Mouse (Mus musculus) small intestine, adult 2 months (tissue): Measurements from ENCODE around the gene Nkiras2. TPM values are rescaled to one million over a fixed set of nuclear protein-coding genes. Genes with fewer than 3 reads are reported as not detected.

Experiments
- H3K27ac ChIP-seq: fragments of 200-500 bp; 2 replicates; pipeline ENCODE4 v1.5.1; 2012; ENCODE audit warnings: low read depth, low read length, control low read depth, inconsistent platforms; ENCODE audit not compliant: insufficient read depth
- H3K27me3 ChIP-seq: fragments of 200-500 bp; 2 replicates; pipeline ENCODE4 v1.6.1; 2012; ENCODE audit warnings: mild to moderate bottlenecking, moderate library complexity, low read length, inconsistent platforms; ENCODE audit not compliant: control insufficient read depth, insufficient read depth
- H3K36me3 ChIP-seq: fragments of 200-500 bp; 2 replicates; pipeline ENCODE4 v1.6.1; 2012; ENCODE audit warnings: mild to moderate bottlenecking, low read length, control low read depth, inconsistent platforms; ENCODE audit not compliant: control insufficient read depth, insufficient read depth
- H3K4me1 ChIP-seq: fragments of 200-500 bp; 2 replicates; pipeline ENCODE4 v1.6.1; 2012; ENCODE audit warnings: low read length, inconsistent platforms, mixed read lengths; ENCODE audit not compliant: control insufficient read depth, insufficient read depth, insufficient read length
- H3K4me3 ChIP-seq: fragments of 200-500 bp; 2 replicates; pipeline ENCODE4 v1.5.1; 2012; ENCODE audit warnings: low read depth, mild to moderate bottlenecking, control low read depth, inconsistent platforms, low read length, moderate library complexity
- CTCF ChIP-seq: fragments of 200-500 bp; IDR thresholded peaks from 2 replicates; pipeline ENCODE4 v1.5.1; 2012; ENCODE audit warnings: low read depth, mild to moderate bottlenecking, control low read depth, inconsistent platforms, low read length, moderate library complexity, mixed read lengths; ENCODE audit not compliant: insufficient replicate concordance, insufficient read length; ENCODE audit errors: extremely low read depth
- POLR2A ChIP-seq: fragments of 200-500 bp; IDR thresholded peaks from 2 replicates; pipeline ENCODE4 v1.6.1; 2012; ENCODE audit warnings: low read depth, mild to moderate bottlenecking, control low read depth, inconsistent platforms, low read length, moderate library complexity
- WGBS: fragments of 180-500 bp; shearing (Covaris S2); methylation state at CpG from one replicate; pipeline ENCODE4 v1.1.7; 2018; 5-methylcytosine and 5-hydroxymethylcytosine counted together
- polyA plus RNA-seq: library from polyadenylated mRNA; depleted of rRNA; stranded (reverse); fragments of >200 nt; gene quantifications from 2 replicates; pipeline ENCODE4 v1.2.3, GENCODE M21; 2012; rRNA removed

Nkiras2 gene
- polyA plus RNA-seq, 1 experiment, result 134 TPM

DNA sequence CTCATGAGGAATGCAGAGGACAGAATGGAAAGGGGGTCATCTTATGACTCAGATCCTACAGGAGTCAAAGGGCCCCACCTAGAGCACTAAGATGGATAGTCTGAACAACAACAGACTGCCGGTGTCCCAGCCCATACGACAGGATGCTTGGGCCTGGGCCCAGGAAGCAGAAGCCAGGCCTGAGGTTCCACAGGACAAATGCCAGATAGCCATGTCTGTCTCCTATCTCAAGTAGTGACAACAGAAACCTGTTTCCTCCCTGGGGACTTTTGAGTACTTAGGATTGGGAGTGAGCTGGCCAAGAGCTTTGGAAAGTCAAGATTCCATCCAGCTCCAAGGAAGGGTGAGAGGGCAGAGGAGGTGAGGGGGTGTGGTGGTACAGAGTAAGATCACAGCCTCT is 52.9 kb downstream of the Nkiras2 start:
- no peaks in the 10 kb centered on the region for H3K4me1 ChIP-seq
- no peak overlapping the region for H3K27ac ChIP-seq
- H3K27me3 ChIP-seq, result no peaks in the 10 kb centered on the region
- 60% methylated on average over 2 of the region's 2 CpGs for WGBS
- TF ChIP-seq POLR2A (no peak), CTCF (no peak)
- no peaks in the 10 kb centered on the region for H3K36me3 ChIP-seq
- no peak overlapping the region for H3K4me3 ChIP-seq

GRCm38 (mm10) chr11:100673169-100673568 is 54.1 kb downstream of the Nkiras2 start:
- no peaks in the 10 kb centered on the region for H3K36me3 ChIP-seq

More at GRCm38 (mm10) chr11:100673169-100673568, 54.1 kb downstream of the Nkiras2 start:
- Histone ChIP-seq H3K27ac (no peak overlapping the region), H3K4me1 (no peaks in the 10 kb centered on the region), H3K27me3 (no peaks in the 10 kb centered on the region), H3K4me3 (no peak overlapping the region)
- TF ChIP-seq POLR2A (no peak), CTCF (no peak)
- WGBS, result 9% methylated on average over 23 of the region's 23 CpGs

Other genes with a start within 250 kb of the Nkiras2 start
- 253 and 689 TPM in 2 replicates for gene Jup, start 221.5 kb upstream of the Nkiras2 start, polyA plus RNA-seq
- gene P3h4, start 204.4 kb upstream of the Nkiras2 start, polyA plus RNA-seq, result 11.4 and 12.8 TPM in 2 replicates
- gene Fkbp10, start 203.5 kb upstream of the Nkiras2 start, polyA plus RNA-seq, result 7.2 and 10.0 TPM in 2 replicates
- gene Nt5c3b, start 177.4 kb upstream of the Nkiras2 start, polyA plus RNA-seq, result 7.9 and 8.4 TPM in 2 replicates
- 0.04 TPM in 1 of 2 replicates, not detected in the other for gene Klhl10, start 177.3 kb upstream of the Nkiras2 start, polyA plus RNA-seq
- gene Klhl11, start 146.5 kb upstream of the Nkiras2 start, polyA plus RNA-seq, result 1.7 TPM in 2 replicates
- 14.0 and 21.7 TPM in 2 replicates for gene Acly, start 91.2 kb upstream of the Nkiras2 start, polyA plus RNA-seq
- gene Ttc25, start 73.6 kb upstream of the Nkiras2 start, polyA plus RNA-seq, result 0.01 and 0.09 TPM in 2 replicates
- 12.1 and 19.4 TPM in 2 replicates for gene Cnp, start 44.3 kb upstream of the Nkiras2 start, polyA plus RNA-seq
- 10.6 and 24.8 TPM in 2 replicates for gene Dnajc7, start 924 bp downstream of the Nkiras2 start, polyA plus RNA-seq
- 0.14 and 0.62 TPM in 2 replicates for gene Zfp385c, start 73.2 kb downstream of the Nkiras2 start, polyA plus RNA-seq
- gene Dhx58, start 85.0 kb downstream of the Nkiras2 start, polyA plus RNA-seq, result 4.7 and 13.3 TPM in 2 replicates
- gene Kat2a, start 93.2 kb downstream of the Nkiras2 start, polyA plus RNA-seq, result 10.9 and 12.2 TPM in 2 replicates
- gene Hspb9, start 94.6 kb downstream of the Nkiras2 start, polyA plus RNA-seq, result not detected in 2 replicates
- gene Rab5c, start 119.0 kb downstream of the Nkiras2 start, polyA plus RNA-seq, result 186 and 350 TPM in 2 replicates
- 0.04 TPM in 1 of 2 replicates, not detected in the other for gene Kcnh4, start 140.7 kb downstream of the Nkiras2 start, polyA plus RNA-seq
- not detected in 2 replicates for gene Hcrt, start 143.7 kb downstream of the Nkiras2 start, polyA plus RNA-seq
- gene Ghdc, start 151.7 kb downstream of the Nkiras2 start, polyA plus RNA-seq, result 9.8 and 10.0 TPM in 2 replicates
- gene Stat5b, start 231.5 kb downstream of the Nkiras2 start, polyA plus RNA-seq, result 9.6 and 10.8 TPM in 2 replicates
- gene Stat5a, start 240.1 kb downstream of the Nkiras2 start, polyA plus RNA-seq, result 6.9 and 7.4 TPM in 2 replicates